Mouse (Mus musculus) heart, adult 2 months (tissue): ENCODE measurements around the gene Cdkl3. TPM values are rescaled to one million over a fixed set of nuclear protein-coding genes. Genes with fewer than 3 reads are reported as not detected.
A peak's percentile ranks its signal among the peaks of the same experiment; 100 is the strongest.

Experiments used
- DNase-seq, 2 experiments: peaks; one replicate each; pipeline ENCODE4 v3.0.0; 2021
- H3K27ac ChIP-seq: fragments of 200-600 bp; 2 replicates; pipeline ENCODE4 v1.8.1; 2022
- H3K27me3 ChIP-seq: fragments of 200-500 bp; 2 replicates; pipeline ENCODE4 v1.6.1; 2012; ENCODE audit warnings: mild to moderate bottlenecking, low read length, inconsistent platforms, mixed read lengths; ENCODE audit not compliant: control insufficient read depth, insufficient read depth
- H3K36me3 ChIP-seq: fragments of 200-500 bp; 2 replicates; pipeline ENCODE4 v1.6.1; 2012; ENCODE audit warnings: low read length, inconsistent platforms; ENCODE audit not compliant: control insufficient read depth, insufficient read depth
- H3K4me1 ChIP-seq: fragments of 200-500 bp; 2 replicates; pipeline ENCODE4 v1.6.1; 2011; ENCODE audit warnings: low read length; ENCODE audit not compliant: control insufficient read depth, insufficient read depth
- H3K4me3 ChIP-seq: fragments of 200-600 bp; 2 replicates; pipeline ENCODE4 v1.8.1; 2022
- H3K79me2 ChIP-seq: fragments of 200-500 bp; replicated peaks from 2 replicates; pipeline ENCODE4 v1.6.1; 2012; ENCODE audit warnings: mild to moderate bottlenecking, inconsistent platforms, low read length, moderate library complexity, mixed read lengths; ENCODE audit not compliant: control insufficient read depth, insufficient read depth
- H3K9ac ChIP-seq: fragments of 200-500 bp; 2 replicates; pipeline ENCODE4 v1.6.1; 2012; ENCODE audit warnings: low read depth, mild to moderate bottlenecking, control low read depth, inconsistent platforms, low read length, mixed read lengths
- CTCF ChIP-seq: fragments of 200-600 bp; IDR thresholded peaks from 2 replicates; pipeline ENCODE4 v1.8.1; 2022; ENCODE audit warnings: antibody characterized with exemption, mild to moderate bottlenecking, moderate library complexity
- EP300 ChIP-seq: fragments of 200-500 bp; IDR thresholded peaks from 2 replicates; pipeline ENCODE4 v1.6.1; 2011; ENCODE audit warnings: low read depth, low read length, control low read depth; ENCODE audit not compliant: insufficient read depth
- POLR2A ChIP-seq: fragments of 200-500 bp; IDR thresholded peaks from 2 replicates; pipeline ENCODE4 v1.6.1; 2011; ENCODE audit warnings: mild to moderate bottlenecking, low read depth, low read length, control low read depth; ENCODE audit not compliant: insufficient read depth
- WGBS: fragments of 180-500 bp; shearing (Covaris S2); methylation state at CpG from one replicate; pipeline ENCODE4 v1.1.7; 2018; 5-methylcytosine and 5-hydroxymethylcytosine counted together
- intact Hi-C: fragments of 180-260 bp; cut with DNase I; formaldehyde crosslinking; loops from one replicate; pipeline ENCODE4 v1.15.1; 2025
- polyA plus RNA-seq: library from polyadenylated mRNA; depleted of rRNA; stranded (reverse); fragments of >200 nt; gene quantifications from 2 replicates; pipeline ENCODE4 v1.2.3, GENCODE M21; 2012
- total RNA-seq, 2 experiments: library from RNA; stranded (reverse); gene quantifications; 2 replicates each; pipeline ENCODE4 v1.2.3; 2021

The Cdkl3 gene
- total and polyA plus RNA-seq, 3 experiments: 3.0 to 5.2 (median 4.6) TPM

- 70% methylated on average over 19 of the region's 19 CpGs for WGBS
- H3K27ac ChIP-seq: no peak overlapping the region
- no peak overlapping the region for H3K4me3 ChIP-seq
- peaks cover 5% of the 10 kb centered on the region for H3K4me1 ChIP-seq
- H3K27me3 ChIP-seq: no peaks in the 10 kb centered on the region
- no peak overlapping the region for H3K9ac ChIP-seq
- no peaks in the 10 kb centered on the region for H3K36me3 ChIP-seq
- intact Hi-C loops: no loop called here
- peak in 1 of 2 experiments; percentile 15 for DNase-seq
- H3K79me2 ChIP-seq: no peaks in the 10 kb centered on the region
- TF ChIP-seq EP300: no peak
- no peak for TF ChIP-seq POLR2A
Measured at GRCm38 (mm10) chr11:52075794-52076633, 72.0 kb downstream of the Cdkl3 start.

- Histone ChIP-seq H3K27me3 (no peaks in the 10 kb centered on the region), H3K4me3 (no peak overlapping the region), H3K79me2 (no peaks in the 10 kb centered on the region), H3K4me1 (peaks cover 3% of the 10 kb centered on the region), H3K9ac (no peak overlapping the region), H3K36me3 (no peaks in the 10 kb centered on the region), H3K27ac (no peak overlapping the region)
- intact Hi-C loops: no loop called here
- no peak for DNase-seq
- no peak for TF ChIP-seq CTCF
- no peak for TF ChIP-seq EP300
- no peak for TF ChIP-seq POLR2A
- WGBS: 92% methylated on average over 6 of the region's 6 CpGs
Measured at GRCm38 (mm10) chr11:52076742-52077352, 72.8 kb downstream of the Cdkl3 start.

- Histone ChIP-seq H3K79me2 (no peaks in the 10 kb centered on the region), H3K4me1 (peaks cover 3% of the 10 kb centered on the region), H3K9ac (no peak overlapping the region), H3K27ac (no peak overlapping the region), H3K36me3 (no peaks in the 10 kb centered on the region), H3K27me3 (no peaks in the 10 kb centered on the region), H3K4me3 (no peak overlapping the region)
- intact Hi-C loops: no loop called here
- TF ChIP-seq CTCF: no peak
- TF ChIP-seq EP300: no peak
- TF ChIP-seq POLR2A: no peak
- WGBS: 16% methylated on average over 4 of the region's 4 CpGs
- DNase-seq: peak in 1 of 2 experiments; percentile 40
Measured at GRCm38 (mm10) chr11:52077939-52078338, 73.9 kb downstream of the Cdkl3 start.

- Histone ChIP-seq H3K27ac (no peak overlapping the region), H3K79me2 (no peaks in the 10 kb centered on the region), H3K9ac (no peak overlapping the region), H3K4me3 (no peak overlapping the region), H3K36me3 (no peaks in the 10 kb centered on the region), H3K27me3 (no peaks in the 10 kb centered on the region), H3K4me1 (peaks cover 3% of the 10 kb centered on the region)
- TF ChIP-seq EP300 (no peak), CTCF (no peak), POLR2A (no peak)
- intact Hi-C loops: no loop called here
- 49% methylated on average over 5 of the region's 5 CpGs for WGBS
- DNase-seq: peak in 1 of 2 experiments; percentile 45
Measured at GRCm38 (mm10) chr11:52079978-52080377, 76.0 kb downstream of the Cdkl3 start.

- no peak overlapping the region for H3K27ac ChIP-seq
- H3K36me3 ChIP-seq: no peaks in the 10 kb centered on the region
- H3K79me2 ChIP-seq: no peaks in the 10 kb centered on the region
- no peaks in the 10 kb centered on the region for H3K27me3 ChIP-seq
- DNase-seq: no peak
- H3K4me1 ChIP-seq: peaks cover 3% of the 10 kb centered on the region
- no peak overlapping the region for H3K9ac ChIP-seq
- TF ChIP-seq EP300: no peak
- no peak for TF ChIP-seq CTCF
- no peak for TF ChIP-seq POLR2A
- no peak overlapping the region for H3K4me3 ChIP-seq
- intact Hi-C loops: no loop called here
- WGBS: 91% methylated on average over 2 of the region's 2 CpGs
Measured at GRCm38 (mm10) chr11:52080656-52081055, 76.6 kb downstream of the Cdkl3 start.

- WGBS: 62% methylated on average over 4 of the region's 4 CpGs
- Histone ChIP-seq H3K4me1 (peaks cover 4% of the 10 kb centered on the region), H3K4me3 (no peak overlapping the region), H3K27ac (peak overlapping the region; percentile 56), H3K9ac (no peak overlapping the region), H3K27me3 (no peaks in the 10 kb centered on the region), H3K36me3 (no peaks in the 10 kb centered on the region), H3K79me2 (no peaks in the 10 kb centered on the region)
- no peak for DNase-seq
- intact Hi-C loops: no loop called here
- TF ChIP-seq CTCF (no peak), EP300 (no peak), POLR2A (no peak)
Measured at GRCm38 (mm10) chr11:52085857-52086203, 81.8 kb downstream of the Cdkl3 start.
